Mouse (Mus musculus) thymus, postnatal 25 days (tissue): ENCODE measurements around the gene Rftn2.

Experiments used
- DNase-seq: peaks from one replicate; pipeline ENCODE4 v3.0.0; 2022

Gene Rftn2

GRCm38 (mm10) chr1:55210202-55210965 lies 16.2 kb downstream of the Rftn2 start:
- DNase-seq, result peak; percentile 74

- DNase-seq, result peak; percentile 29
Observed at GRCm38 (mm10) chr1:55208500-55209140, 18.0 kb downstream of the Rftn2 start.

- DNase-seq, result no peak
Observed at GRCm38 (mm10) chr1:55207561-55207960, 19.0 kb downstream of the Rftn2 start.

- no peak for DNase-seq
Observed at GRCm38 (mm10) chr1:55205808-55206327, 20.7 kb downstream of the Rftn2 start.

GRCm38 (mm10) chr1:55201850-55202752 lies 24.5 kb downstream of the Rftn2 start:
- DNase-seq, result no peak

GRCm38 (mm10) chr1:55198719-55199118 lies 27.9 kb downstream of the Rftn2 start:
- DNase-seq, result no peak

- peak; percentile 44 for DNase-seq
Observed at GRCm38 (mm10) chr1:55196327-55197003, 30.1 kb downstream of the Rftn2 start.

- DNase-seq, result no peak
Observed at GRCm38 (mm10) chr1:55195021-55195420, 31.6 kb downstream of the Rftn2 start.

GRCm38 (mm10) chr1:55194064-55194915 lies 32.3 kb downstream of the Rftn2 start:
- no peak for DNase-seq

GRCm38 (mm10) chr1:55193316-55193715 lies 33.3 kb downstream of the Rftn2 start:
- no peak for DNase-seq

- peak; percentile 30 for DNase-seq
Observed at GRCm38 (mm10) chr1:55192824-55193223, 33.8 kb downstream of the Rftn2 start.

- DNase-seq, result no peak
Observed at GRCm38 (mm10) chr1:55192015-55192414, 34.6 kb downstream of the Rftn2 start.

GRCm38 (mm10) chr1:55186592-55187210 lies 39.9 kb downstream of the Rftn2 start:
- no peak for DNase-seq

- DNase-seq, result peak; percentile 23
Observed at GRCm38 (mm10) chr1:55185718-55186117, 40.9 kb downstream of the Rftn2 start.

- no peak for DNase-seq
Observed at GRCm38 (mm10) chr1:55182392-55182791, 44.2 kb downstream of the Rftn2 start.

- DNase-seq, result no peak
Observed at GRCm38 (mm10) chr1:55179917-55180566, 46.5 kb downstream of the Rftn2 start.

- DNase-seq, result no peak
Observed at GRCm38 (mm10) chr1:55174558-55175034, 52.0 kb downstream of the Rftn2 start.

- DNase-seq, result no peak
Observed at GRCm38 (mm10) chr1:55173720-55174557, 52.6 kb downstream of the Rftn2 start.
